Mouse (Mus musculus) hindbrain, embryonic 15.5 days (tissue): Measurements from ENCODE around the gene Zfand3. TPM values are rescaled to one million over a fixed set of nuclear protein-coding genes. Genes with fewer than 3 reads are reported as not detected.

Experiments
- ATAC-seq: fragments of 200-750 bp; cut with Nextera tagmentation; 2 replicates; pipeline ENCODE4 v1.8.0; 2017; ENCODE audit warnings: low read depth, moderate number of reproducible peaks, moderate TSS enrichment; ENCODE audit not compliant: low FRiP score
- H3K27ac ChIP-seq: fragments of 300-500 bp; sonication (generic); replicated peaks from 2 replicates; pipeline ENCODE4 v1.5.1; 2015; ENCODE audit warnings: mild to moderate bottlenecking, inconsistent platforms
- H3K27me3 ChIP-seq: fragments of 300-500 bp; sonication (generic); 2 replicates; pipeline ENCODE4 v1.6.1; 2015; ENCODE audit warnings: control low read depth, inconsistent platforms
- H3K36me3 ChIP-seq: fragments of 300-500 bp; sonication (generic); 2 replicates; pipeline ENCODE4 v1.6.1; 2015; ENCODE audit warnings: control low read depth, inconsistent platforms
- H3K4me1 ChIP-seq: fragments of 300-500 bp; sonication (generic); replicated peaks from 2 replicates; pipeline ENCODE4 v1.6.1; 2015; ENCODE audit warnings: control low read depth, inconsistent platforms
- H3K4me2 ChIP-seq: fragments of 300-500 bp; sonication (generic); 2 replicates; pipeline ENCODE4 v1.6.1; 2015; ENCODE audit warnings: moderate library complexity, mild to moderate bottlenecking, inconsistent platforms
- H3K4me3 ChIP-seq: fragments of 300-500 bp; sonication (generic); 2 replicates; pipeline ENCODE4 v1.5.1; 2015; ENCODE audit warnings: mild to moderate bottlenecking, inconsistent platforms
- H3K9ac ChIP-seq: fragments of 300-500 bp; sonication (generic); 2 replicates; pipeline ENCODE4 v1.6.1; 2015; ENCODE audit warnings: inconsistent platforms
- H3K9me3 ChIP-seq: fragments of 300-500 bp; sonication (generic); 2 replicates; pipeline ENCODE4 v1.6.1; 2016; ENCODE audit warnings: control low read depth, inconsistent platforms
- WGBS: fragments of 180-500 bp; shearing (Covaris S2); methylation state at CpG from one replicate; pipeline ENCODE4 v1.1.7; 2015; 5-methylcytosine and 5-hydroxymethylcytosine counted together
- polyA plus RNA-seq: library from polyadenylated mRNA; unstranded; fragments of >200 nt; fragmentation: Nextera tagmentation; extraction: Ambion mirVana; gene quantifications from 2 replicates; pipeline ENCODE4 v1.2.1, GENCODE M21; 2015

Gene Zfand3
- polyA plus RNA-seq, 1 experiment from 2014 or later, result 59.8 TPM

- peak; percentile 68 for ATAC-seq
- 13% methylated on average over 20 of the region's 20 CpGs for WGBS
These were observed 183.8 kb downstream of the Zfand3 start for GRCm38 (mm10) chr17:30188031-30188981.

DNA sequence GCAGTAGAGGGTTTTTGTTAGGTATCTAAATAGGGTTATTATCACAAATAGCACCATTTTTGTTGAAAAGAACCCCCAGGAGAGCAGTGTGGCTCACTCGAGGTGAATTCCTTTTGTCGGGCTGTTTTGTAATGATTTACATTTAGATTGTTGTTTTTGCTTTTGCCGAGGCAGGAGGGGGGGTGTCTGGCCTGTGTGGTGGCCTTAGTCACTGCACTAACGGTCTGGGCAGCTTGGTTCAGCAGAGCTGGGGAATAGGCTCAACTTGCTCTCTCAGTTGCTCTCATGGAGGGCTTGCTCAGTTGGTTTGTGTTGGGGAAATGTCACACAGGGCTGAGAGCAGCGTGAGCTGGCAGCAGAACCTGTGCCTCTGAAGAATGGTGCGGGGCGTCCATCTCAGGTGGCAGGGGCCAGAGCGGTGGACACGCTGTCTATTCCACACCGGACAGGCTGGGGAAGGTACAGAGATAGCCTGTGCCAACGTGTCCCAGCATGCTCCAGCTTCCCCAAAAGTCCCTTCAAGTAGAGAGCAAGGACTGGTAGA, 186.6 kb downstream of the Zfand3 start:
- H3K9ac ChIP-seq, result no peak overlapping the region
- no peak for ATAC-seq
- H3K9me3 ChIP-seq, result no peaks in the 10 kb centered on the region
- no peak overlapping the region for H3K27ac ChIP-seq
- no peak overlapping the region for H3K4me2 ChIP-seq
- H3K4me3 ChIP-seq, result no peak overlapping the region
- WGBS, result 63% methylated on average over 11 of the region's 11 CpGs
- H3K4me1 ChIP-seq, result peaks cover 86% of the 10 kb centered on the region
- no peaks in the 10 kb centered on the region for H3K27me3 ChIP-seq
- H3K36me3 ChIP-seq, result no peaks in the 10 kb centered on the region

More at GRCm38 (mm10) chr17:30188031-30188981, 183.8 kb downstream of the Zfand3 start:
- H3K9me3 ChIP-seq, result no peaks in the 10 kb centered on the region
- H3K36me3 ChIP-seq, result no peaks in the 10 kb centered on the region
- no peak overlapping the region for H3K9ac ChIP-seq
- no peaks in the 10 kb centered on the region for H3K27me3 ChIP-seq
- H3K4me1 ChIP-seq, result peaks cover 64% of the 10 kb centered on the region
- peak overlapping the region; percentile 80 for H3K27ac ChIP-seq
- H3K4me2 ChIP-seq, result peak overlapping the region; percentile 31
- H3K4me3 ChIP-seq, result no peak overlapping the region

DNA sequence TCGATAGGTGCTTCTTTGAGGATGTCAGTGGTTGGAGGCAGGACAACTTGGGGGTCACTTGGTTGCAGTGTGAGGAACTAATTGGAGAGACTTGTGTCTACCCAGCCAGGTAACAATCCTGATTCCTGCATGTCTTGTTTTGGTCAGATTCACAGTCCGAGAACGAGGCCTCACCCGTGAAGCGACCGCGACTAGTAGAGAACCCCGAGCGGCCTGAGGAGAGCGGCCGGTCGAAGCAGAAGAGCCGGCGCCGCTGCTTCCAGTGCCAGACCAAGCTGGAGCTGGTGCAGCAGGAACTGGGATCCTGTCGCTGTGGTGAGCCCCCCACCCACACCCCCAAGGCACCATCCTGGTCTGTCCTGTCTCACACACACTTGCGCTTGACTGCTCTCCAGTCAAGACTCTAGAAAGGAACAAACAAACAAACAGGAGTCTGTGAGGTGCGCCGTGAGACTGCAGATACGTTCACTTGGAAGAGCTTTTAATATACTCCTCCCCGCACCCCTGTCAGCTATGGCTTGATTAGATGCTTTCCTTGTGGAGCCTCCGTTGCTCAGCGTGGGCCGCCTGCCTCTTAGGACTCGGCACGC, 188.0 kb downstream of the Zfand3 start:
- no peak overlapping the region for H3K4me3 ChIP-seq
- ATAC-seq, result no peak
- H3K4me2 ChIP-seq, result no peak overlapping the region
- H3K27me3 ChIP-seq, result no peaks in the 10 kb centered on the region
- no peaks in the 10 kb centered on the region for H3K9me3 ChIP-seq
- H3K36me3 ChIP-seq, result no peaks in the 10 kb centered on the region
- no peak overlapping the region for H3K27ac ChIP-seq
- WGBS, result 86% methylated on average over 26 of the region's 26 CpGs
- peaks cover 92% of the 10 kb centered on the region for H3K4me1 ChIP-seq
- no peak overlapping the region for H3K9ac ChIP-seq

DNA sequence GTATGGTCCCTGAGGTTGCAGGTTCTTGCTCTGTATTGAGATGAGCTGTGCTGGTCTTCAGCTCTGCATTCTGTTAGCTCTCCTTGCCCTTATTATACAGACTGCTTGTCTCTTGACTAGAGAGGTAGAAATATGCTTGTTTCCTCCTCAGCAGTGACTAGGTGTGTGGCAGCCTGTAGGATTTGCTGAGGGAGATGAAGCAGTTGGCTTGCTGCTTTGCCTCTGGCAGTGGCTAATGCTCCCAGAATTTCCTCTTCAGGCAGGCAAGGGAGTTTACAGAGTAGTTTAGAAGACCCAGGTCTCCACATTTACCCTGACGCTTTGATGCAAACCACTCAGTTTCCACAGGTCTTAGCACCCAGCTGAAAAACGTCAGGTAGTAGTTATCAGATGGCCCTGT, 189.1 kb downstream of the Zfand3 start:
- H3K9ac ChIP-seq, result no peak overlapping the region
- H3K4me3 ChIP-seq, result no peak overlapping the region
- H3K36me3 ChIP-seq, result no peaks in the 10 kb centered on the region
- no peak for ATAC-seq
- peaks cover 89% of the 10 kb centered on the region for H3K4me1 ChIP-seq
- no peak overlapping the region for H3K27ac ChIP-seq
- H3K9me3 ChIP-seq, result no peaks in the 10 kb centered on the region
- no peaks in the 10 kb centered on the region for H3K27me3 ChIP-seq
- H3K4me2 ChIP-seq, result no peak overlapping the region
- 97% methylated on average over 2 of the region's 2 CpGs for WGBS

GRCm38 (mm10) chr17:30194091-30194490, 189.6 kb downstream of the Zfand3 start:
- H3K4me1 ChIP-seq, result peaks cover 90% of the 10 kb centered on the region
- WGBS, result 54% methylated on average over 3 of the region's 3 CpGs
- no peaks in the 10 kb centered on the region for H3K36me3 ChIP-seq
- no peak overlapping the region; the same call in 1 of the 2 replicates for H3K27ac ChIP-seq
- H3K4me3 ChIP-seq, result no peak overlapping the region
- no peak overlapping the region for H3K4me2 ChIP-seq
- H3K27me3 ChIP-seq, result no peaks in the 10 kb centered on the region
- ATAC-seq, result no peak
- H3K9me3 ChIP-seq, result no peaks in the 10 kb centered on the region
- H3K9ac ChIP-seq, result no peak overlapping the region

DNA sequence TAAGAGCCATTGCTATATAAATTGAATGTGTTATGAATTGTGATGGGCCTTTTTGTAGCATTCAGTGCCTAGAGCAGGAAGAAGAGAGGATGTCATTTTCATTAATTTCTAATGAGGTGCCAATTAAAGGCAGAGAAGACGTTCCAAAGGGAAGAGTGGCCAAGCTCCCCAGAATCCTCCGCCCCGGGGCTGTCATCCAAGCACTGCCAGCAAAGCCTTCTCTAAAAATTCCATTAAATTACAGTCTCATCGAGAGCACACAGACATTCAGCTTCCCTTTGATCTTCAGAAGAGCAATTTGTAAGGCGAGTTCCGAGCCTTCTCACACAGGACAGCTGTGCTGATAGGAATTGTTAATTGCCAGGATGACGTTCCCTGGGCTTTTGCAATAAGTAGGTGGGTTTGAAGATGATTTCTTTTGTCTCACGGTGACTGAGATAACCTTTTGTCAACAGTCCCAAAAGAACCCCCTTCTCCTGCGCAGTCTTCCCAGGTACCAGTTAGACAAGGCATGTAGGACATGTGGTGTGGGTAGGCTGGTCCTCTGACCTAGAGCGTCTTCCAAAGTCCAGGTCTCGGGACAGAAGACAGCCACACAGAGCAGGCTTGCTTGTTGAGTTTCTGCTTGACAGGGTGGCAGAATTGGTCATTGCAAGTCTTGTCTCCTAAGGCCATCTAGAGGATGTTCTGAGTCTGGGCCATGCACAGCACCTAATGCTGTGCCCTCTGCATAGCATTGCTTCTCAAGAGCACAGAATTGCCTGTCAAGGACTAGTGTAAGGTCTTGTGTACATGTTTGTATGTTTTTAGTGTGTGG, 190.3 kb downstream of the Zfand3 start:
- no peak overlapping the region for H3K4me2 ChIP-seq
- H3K9me3 ChIP-seq, result no peaks in the 10 kb centered on the region
- no peak overlapping the region for H3K4me3 ChIP-seq
- H3K36me3 ChIP-seq, result no peaks in the 10 kb centered on the region
- H3K9ac ChIP-seq, result no peak overlapping the region
- H3K27me3 ChIP-seq, result no peaks in the 10 kb centered on the region
- no peak for ATAC-seq
- 41% methylated on average over 11 of the region's 11 CpGs for WGBS
- peaks cover 90% of the 10 kb centered on the region for H3K4me1 ChIP-seq
- H3K27ac ChIP-seq, result peak overlapping the region; percentile 60

GRCm38 (mm10) chr17:30195591-30196183, 191.2 kb downstream of the Zfand3 start:
- Histone ChIP-seq H3K4me2 (no peak overlapping the region), H3K36me3 (no peaks in the 10 kb centered on the region), H3K9ac (no peak overlapping the region), H3K27ac (peak overlapping the region; percentile 60; the same call in 1 of the 2 replicates), H3K4me3 (no peak overlapping the region), H3K9me3 (no peaks in the 10 kb centered on the region), H3K4me1 (peaks cover 92% of the 10 kb centered on the region), H3K27me3 (no peaks in the 10 kb centered on the region)
- ATAC-seq, result no peak
- WGBS, result 81% methylated on average over 21 of the region's 21 CpGs

DNA sequence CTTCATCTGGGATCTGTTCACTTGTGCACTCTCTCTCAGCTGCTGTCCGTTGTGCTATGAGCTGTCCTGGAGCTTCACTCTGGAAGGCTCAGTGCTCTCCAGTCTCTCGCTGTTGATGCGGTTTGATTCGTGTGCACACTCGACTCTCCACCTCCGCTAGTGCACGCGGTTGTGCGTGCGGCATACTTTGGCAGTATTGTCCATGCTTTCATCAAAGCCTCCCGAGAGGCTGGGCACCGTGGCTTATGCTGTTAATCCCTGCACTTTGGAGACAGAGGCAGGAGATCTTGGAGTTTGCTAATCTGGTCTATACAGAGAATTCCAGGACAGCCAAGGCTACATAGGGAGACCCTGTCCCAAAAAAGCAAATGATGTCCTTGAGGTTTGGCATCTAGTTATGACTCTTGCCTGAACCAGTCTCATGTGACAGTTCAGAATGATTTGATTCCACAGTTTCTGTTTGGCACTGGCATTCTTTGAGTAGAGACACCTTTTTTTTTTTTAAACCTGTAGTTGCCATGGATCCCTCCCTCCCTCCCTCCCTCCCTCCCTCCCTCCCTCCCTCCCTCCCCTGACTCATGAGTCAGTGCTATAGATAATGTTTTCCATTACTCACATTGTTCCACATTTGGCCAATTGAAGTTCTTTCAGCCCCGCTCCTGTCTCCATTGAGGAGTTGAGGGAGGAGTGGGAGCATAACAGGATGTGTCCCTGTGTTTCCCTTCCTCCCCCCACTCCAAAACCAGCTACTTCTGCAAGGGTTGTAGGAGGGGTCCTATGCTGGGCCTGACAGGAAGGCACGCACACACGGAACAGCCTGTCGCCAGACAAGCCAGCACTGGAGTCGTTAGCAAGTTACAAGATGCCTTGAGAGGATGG, 192.1 kb downstream of the Zfand3 start:
- WGBS, result 58% methylated on average over 17 of the region's 17 CpGs
- Histone ChIP-seq H3K4me1 (peaks cover 92% of the 10 kb centered on the region), H3K27me3 (no peaks in the 10 kb centered on the region), H3K9me3 (no peaks in the 10 kb centered on the region), H3K36me3 (no peaks in the 10 kb centered on the region), H3K4me2 (no peak overlapping the region), H3K9ac (no peak overlapping the region), H3K4me3 (no peak overlapping the region), H3K27ac (no peak overlapping the region)
- no peak for ATAC-seq

- WGBS, result 72% methylated on average over 12 of the region's 12 CpGs
- Histone ChIP-seq H3K27me3 (no peaks in the 10 kb centered on the region), H3K27ac (no peak overlapping the region), H3K4me1 (peaks cover 89% of the 10 kb centered on the region), H3K9ac (no peak overlapping the region), H3K4me2 (no peak overlapping the region), H3K4me3 (no peak overlapping the region), H3K9me3 (no peaks in the 10 kb centered on the region), H3K36me3 (no peaks in the 10 kb centered on the region)
- ATAC-seq, result no peak
These were observed 192.9 kb downstream of the Zfand3 start for GRCm38 (mm10) chr17:30197280-30198030.

GRCm38 (mm10) chr17:30198422-30198821, 193.9 kb downstream of the Zfand3 start:
- Histone ChIP-seq H3K27me3 (no peaks in the 10 kb centered on the region), H3K4me1 (peaks cover 89% of the 10 kb centered on the region), H3K9ac (no peak overlapping the region), H3K9me3 (no peaks in the 10 kb centered on the region), H3K4me3 (no peak overlapping the region), H3K36me3 (no peaks in the 10 kb centered on the region), H3K4me2 (no peak overlapping the region), H3K27ac (no peak overlapping the region)
- WGBS, result 67% methylated on average over 10 of the region's 10 CpGs
- ATAC-seq, result no peak
